11 mouse cellular contexts compared by ENCODE assay signal in the genomic region with DNA sequence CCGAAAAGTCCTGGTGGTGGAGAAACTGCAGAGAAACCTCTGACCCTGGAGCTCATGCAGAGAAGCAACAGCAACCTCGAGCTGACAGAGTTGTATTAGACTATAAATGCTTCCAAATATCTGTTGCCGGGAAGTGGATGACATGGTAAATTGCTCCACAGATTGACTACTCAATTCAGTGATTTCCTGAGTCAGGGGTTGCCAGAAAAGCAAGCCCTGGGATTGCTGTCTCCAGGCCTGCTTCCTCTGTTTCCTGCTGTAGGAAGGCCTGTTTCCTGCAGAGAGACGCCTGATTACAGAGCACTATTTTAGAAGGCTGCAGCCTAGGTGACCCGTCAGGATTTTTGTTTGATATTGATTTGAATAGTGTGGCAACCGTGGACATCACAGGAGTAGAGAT. TPM values are rescaled to one million over a fixed set of nuclear protein-coding genes. Genes with fewer than 3 reads are reported as not detected.
DNase-seq lines count a peak whose midpoint lies in the region; ATAC-seq and TF ChIP-seq lines count a peak whose summit lies in the region.
"Had no signal": no experiment of that assay in that cellular context is flagged by ENCODE, and none has a peak within 500 bp of the region (broad histone marks: within the 10 kb centered on the region; RNA-seq: fewer than 3 reads in every experiment).

No protein-coding gene starts in this region.

- no peak overlapping the region for H3K4me2 ChIP-seq in midbrain, embryonic 15.5 days
- H3K4me2 ChIP-seq: limb, embryonic 13.5 days had no signal

- no peak for TF ChIP-seq POLR2A in liver, adult 2 months (IDR thresholded peaks at IDR 0.05; ENCODE audit: extremely low read depth, insufficient read depth, low read length)

- no peaks in the 10 kb centered on the region for H3K79me2 ChIP-seq in liver, adult 2 months (ENCODE audit: control insufficient read depth, insufficient read depth, low read length)

- no peak for TF ChIP-seq CTCF in liver, adult 2 months (IDR thresholded peaks at IDR 0.05; ENCODE audit: low read depth, low read length)

- 42% methylated on average over 6 of the region's 6 CpGs for WGBS in liver, adult 2 months
- 45% methylated on average over 6 of the region's 6 CpGs for WGBS in midbrain, embryonic 15.5 days

- H3K36me3 ChIP-seq in liver, adult 2 months (ENCODE audit: control insufficient read depth, insufficient read depth, low read length) = no peaks in the 10 kb centered on the region
- no peaks in the 10 kb centered on the region for H3K36me3 ChIP-seq in midbrain, embryonic 15.5 days (replicated peaks)
- H3K36me3 ChIP-seq: G1E; limb, embryonic 13.5 days had no signal

- no peaks in the 10 kb centered on the region for H3K27me3 ChIP-seq in liver, adult 2 months (ENCODE audit: control insufficient read depth, insufficient read depth, low read length)
- no peaks in the 10 kb centered on the region for H3K27me3 ChIP-seq in midbrain, embryonic 15.5 days (replicated peaks)
- H3K27me3 ChIP-seq: limb, embryonic 13.5 days had no signal

- no peak for ATAC-seq in midbrain, embryonic 15.5 days (replicated peaks)

- peak overlapping the region; percentile 19; the same call in 1 of the 2 replicates for H3K27ac ChIP-seq in liver, adult 2 months (replicated peaks; ENCODE audit: insufficient read depth, low read depth, low read length)
- H3K27ac ChIP-seq in midbrain, embryonic 15.5 days = no peak overlapping the region
- H3K27ac ChIP-seq: limb, embryonic 13.5 days had no signal

- 0 out of 2 replicates have a peak, but pooled peaks cover 2% of the 10 kb centered on the region for H3K4me1 ChIP-seq in liver, adult 2 months (ENCODE audit: control insufficient read depth, insufficient read depth, low read length)
- H3K4me1 ChIP-seq in midbrain, embryonic 15.5 days = 0 out of 2 replicates have a peak, but pooled peaks cover 4% of the 10 kb centered on the region

- no peak overlapping the region for H3K9ac ChIP-seq in liver, adult 2 months (ENCODE audit: low read depth, low read length)
- no peak overlapping the region for H3K9ac ChIP-seq in midbrain, embryonic 15.5 days
- H3K9ac ChIP-seq: limb, embryonic 13.5 days had no signal

- DNase-seq in liver, adult 2 months (ENCODE audit: extremely low read depth, low read depth, low spot score) = peak; percentile 16
- DNase-seq in liver = no peak
- peak; percentile 68 to 81 for DNase-seq in heart, adult 9 months (ENCODE audit: low spot score in 2 of 2)
- DNase-seq in kidney, adult 9 months = peak; percentile 75
- peak; percentile 22 for DNase-seq in skeletal muscle tissue, adult 2 months (ENCODE audit: low read depth, low spot score)
- DNase-seq in frontal cortex, adult 2 months (ENCODE audit: extremely low spot score in 1 of 2, low spot score in 1 of 2) = no peak
- DNase-seq: right cerebral cortex, postnatal 25 days had no signal

- H3K9me3 ChIP-seq in midbrain, embryonic 15.5 days = no peaks in the 10 kb centered on the region
- H3K9me3 ChIP-seq: G1E; limb, embryonic 13.5 days had no signal

- H3K4me3 ChIP-seq in liver, adult 2 months (ENCODE audit: insufficient read depth, low read depth, low read length) = no peak overlapping the region
- no peak overlapping the region for H3K4me3 ChIP-seq in midbrain, embryonic 15.5 days
- H3K4me3 ChIP-seq: limb, embryonic 13.5 days had no signal

RNA-seq across cellular contexts. Expression of a gene that starts 47.5 kb away (rescaled TPM):
- total RNA-seq in liver, adult 2 months (2014; rRNA removed) = 0.13 TPM in 1 of 2 replicates, not detected in the other
- polyA plus RNA-seq in liver, adult 2 months (2012; rRNA removed) = not detected in 2 replicates
- polyA plus RNA-seq in midbrain, embryonic 15.5 days (2015; fragmentation: Nextera tagmentation; extraction: Ambion mirVana) = not detected in 2 replicates
- polyA plus RNA-seq in frontal cortex, adult 2 months (2012; rRNA removed) = 0.16 TPM in 1 of 2 replicates, not detected in the other
- total RNA-seq: G1E had no signal
- polyA plus RNA-seq: G1E; intestine, embryonic 14.5 days; limb, embryonic 13.5 days had no signal

Comparison
In these comparisons a context has a peak if more than half of its experiments do, and no peak if none do; other contexts are left out.
1. DNase-seq: peak in liver, adult 2 months (single experiment), heart, adult 9 months (2 of 2), kidney, adult 9 months (single experiment) and skeletal muscle tissue, adult 2 months (single experiment); none in liver (single experiment) and frontal cortex, adult 2 months (0 of 2).